ENCODE assay signal across 7 mouse cellular contexts in the genomic region with DNA sequence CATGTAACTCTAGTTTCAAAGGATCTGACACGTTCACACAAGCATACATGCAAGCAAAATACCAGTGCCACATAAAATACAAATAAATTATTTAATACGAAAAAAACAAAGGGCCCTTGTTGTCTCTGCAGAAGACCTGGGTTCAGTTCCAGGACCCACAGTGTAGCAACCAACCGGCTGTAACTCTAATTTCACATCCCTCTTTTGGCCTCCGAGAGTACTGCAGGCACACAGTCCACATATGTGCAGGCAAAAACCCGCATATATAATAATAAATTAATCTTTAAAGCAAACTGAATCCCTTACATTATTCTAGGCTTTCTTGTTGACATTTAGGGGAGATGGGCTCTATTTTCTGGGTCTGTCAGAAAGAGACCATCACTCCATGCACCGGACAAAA. TPM values are rescaled to one million over a fixed set of nuclear protein-coding genes. Genes with fewer than 3 reads are reported as not detected.
DNase-seq lines count a peak whose midpoint lies in the region; ATAC-seq and TF ChIP-seq lines count a peak whose summit lies in the region.

No protein-coding gene starts in this region.

- peak overlapping the region; percentile 46; the same call in 1 of the 2 replicates for H3K4me2 ChIP-seq in forebrain, postnatal 0 days (ENCODE audit: low read depth)
- peak overlapping the region; percentile 51; the same call in 1 of the 2 replicates for H3K4me2 ChIP-seq in midbrain, embryonic 13.5 days (replicated peaks)
- no peak overlapping the region; the same call in 1 of the 2 replicates for H3K4me2 ChIP-seq in kidney, embryonic 14.5 days (replicated peaks; ENCODE audit: low read depth, low read length)

- no peaks in the 10 kb centered on the region for H3K9me3 ChIP-seq in forebrain, postnatal 0 days (ENCODE audit: low read length)
- H3K9me3 ChIP-seq in midbrain, embryonic 13.5 days = no peaks in the 10 kb centered on the region
- H3K9me3 ChIP-seq in kidney, embryonic 14.5 days (ENCODE audit: control insufficient read depth, low read length) = no peaks in the 10 kb centered on the region

- no peaks in the 10 kb centered on the region for H3K27me3 ChIP-seq in forebrain, postnatal 0 days (ENCODE audit: insufficient read depth, low read length)
- no peaks in the 10 kb centered on the region for H3K27me3 ChIP-seq in midbrain, embryonic 13.5 days
- H3K27me3 ChIP-seq in kidney, embryonic 14.5 days (ENCODE audit: control insufficient read depth, insufficient read depth, low read length) = no peaks in the 10 kb centered on the region

- no peaks in the 10 kb centered on the region for H3K4me1 ChIP-seq in forebrain, postnatal 0 days (ENCODE audit: insufficient read depth)
- peaks cover 10% of the 10 kb centered on the region for H3K4me1 ChIP-seq in midbrain, embryonic 13.5 days (replicated peaks)
- H3K4me1 ChIP-seq in kidney, embryonic 14.5 days (ENCODE audit: control insufficient read depth, insufficient read depth, low read length) = no peaks in the 10 kb centered on the region

- 54% methylated on average over 6 of the region's 6 CpGs for WGBS in forebrain, postnatal 0 days
- 66% methylated on average over 6 of the region's 6 CpGs for WGBS in midbrain, embryonic 13.5 days
- 61% methylated on average over 6 of the region's 6 CpGs for WGBS in kidney, embryonic 14.5 days

- no peak overlapping the region for H3K4me3 ChIP-seq in left cerebral cortex, adult 2 months
- H3K4me3 ChIP-seq in forebrain, postnatal 0 days (ENCODE audit: low read depth, low read length) = no peak overlapping the region
- H3K4me3 ChIP-seq in midbrain, embryonic 13.5 days (replicated peaks) = no peak overlapping the region
- H3K4me3 ChIP-seq in kidney, embryonic 14.5 days (ENCODE audit: low read length) = no peak overlapping the region

- H3K36me3 ChIP-seq in forebrain, postnatal 0 days (ENCODE audit: insufficient read depth) = no peaks in the 10 kb centered on the region
- no peaks in the 10 kb centered on the region for H3K36me3 ChIP-seq in midbrain, embryonic 13.5 days
- H3K36me3 ChIP-seq in kidney, embryonic 14.5 days (ENCODE audit: control insufficient read depth, insufficient read depth, low read length) = no peaks in the 10 kb centered on the region

- ATAC-seq in forebrain, postnatal 0 days = peak; percentile 57; the same call in 1 of the 2 replicates
- ATAC-seq in midbrain, embryonic 13.5 days = no peak
- no peak for ATAC-seq in erythroblast, adult 5-6 weeks (replicated peaks; ENCODE audit: low FRiP score, poor library complexity, severe bottlenecking)
- no peak for ATAC-seq in kidney, embryonic 14.5 days (ENCODE audit: low FRiP score, low TSS enrichment)

- TF ChIP-seq POLR2A in brain, embryonic 14.5 days (IDR thresholded peaks at IDR 0.05; ENCODE audit: borderline replicate concordance, extremely low read depth, insufficient read depth, insufficient read length, poor library complexity, severe bottlenecking) = no peak

- intact Hi-C loops in left cerebral cortex, adult 2 months (cut with DNase I) = no loop called here
- intact Hi-C loops in left cerebral cortex, postnatal 36 days (cut with DNase I) = no loop called here

- H3K9ac ChIP-seq in forebrain, postnatal 0 days = no peak overlapping the region
- H3K9ac ChIP-seq in midbrain, embryonic 13.5 days (replicated peaks) = no peak overlapping the region
- H3K9ac ChIP-seq in kidney, embryonic 14.5 days (ENCODE audit: low read depth, low read length) = no peak overlapping the region

- DNase-seq in left cerebral cortex, adult 2 months (ENCODE audit: extremely low spot score in 1 of 2, low spot score in 2 of 2) = no peak
- no peak for DNase-seq in left cerebral cortex, postnatal 36 days (ENCODE audit: low spot score in 2 of 2)
- DNase-seq in brain, embryonic 14.5 days (ENCODE audit: low read depth) = peak; percentile 35
- no peak for DNase-seq in forebrain, postnatal 0 days

- peak; percentile 16 for TF ChIP-seq CTCF in left cerebral cortex, adult 2 months (IDR thresholded peaks at IDR 0.05)
- peak; percentile 33; the same call in 1 of the 2 replicates for TF ChIP-seq CTCF in brain, embryonic 14.5 days (IDR thresholded peaks at IDR 0.05; ENCODE audit: borderline replicate concordance, extremely low read depth, insufficient read depth, insufficient read length)
- TF ChIP-seq CTCF in forebrain, postnatal 0 days (IDR thresholded peaks at IDR 0.05; ENCODE audit: low read depth) = peak; percentile 40

- no peak overlapping the region for H3K27ac ChIP-seq in left cerebral cortex, adult 2 months
- no peak overlapping the region for H3K27ac ChIP-seq in forebrain, postnatal 0 days (ENCODE audit: low read depth, low read length)
- H3K27ac ChIP-seq in midbrain, embryonic 13.5 days = no peak overlapping the region
- H3K27ac ChIP-seq in kidney, embryonic 14.5 days (ENCODE audit: low read depth, low read length) = no peak overlapping the region

RNA-seq across cellular contexts. Expression of a gene that starts 15.9 kb away (rescaled TPM):
- 10 to 100 TPM; 17.5 to 17.9 TPM for total RNA-seq in left cerebral cortex, adult 2 months (2021)
- 10 to 100 TPM in 1 of 2 experiments, 1 to 10 TPM in 1; 5.6 to 27.6 TPM for total RNA-seq in left cerebral cortex, postnatal 36 days (2021)
- 7.3 and 11.0 TPM in 2 replicates for polyA plus RNA-seq in brain, embryonic 14.5 days (2012; rRNA removed)
- 4.8 and 8.5 TPM in 2 replicates for total RNA-seq in forebrain, postnatal 0 days (2014; rRNA removed)
- polyA plus RNA-seq in forebrain, postnatal 0 days (2015; fragmentation: Nextera tagmentation; extraction: Ambion mirVana) = 19.3 and 22.7 TPM in 2 replicates
- 20.0 and 26.3 TPM in 2 replicates for polyA plus RNA-seq in midbrain, embryonic 13.5 days (2015; fragmentation: Nextera tagmentation; extraction: Ambion mirVana)
- 17.8 and 22.9 TPM in 2 replicates for total RNA-seq in erythroblast, adult 5-6 weeks (2015; ENCODE audit: low replicate concordance)
- total RNA-seq in erythroblast, adult 5-6 weeks (2017; ENCODE audit: low replicate concordance) = 9.2 and 14.8 TPM in 2 replicates
- 81.9 and 88.9 TPM in 2 replicates for polyA plus RNA-seq in kidney, embryonic 14.5 days (2014; fragmentation: Nextera tagmentation; extraction: Ambion mirVana)

RNA-seq across cellular contexts. Expression of a gene that starts 39.3 kb away (rescaled TPM):
- 100 to 1,000 TPM; 108 to 115 TPM for total RNA-seq in left cerebral cortex, adult 2 months (2021)
- total RNA-seq in left cerebral cortex, postnatal 36 days (2021) = 100 to 1,000 TPM in 1 of 2 experiments, 10 to 100 TPM in 1; 84.5 to 124 TPM
- polyA plus RNA-seq in brain, embryonic 14.5 days (2012; rRNA removed) = 113 and 120 TPM in 2 replicates
- total RNA-seq in forebrain, postnatal 0 days (2014; rRNA removed) = 89.5 and 94.8 TPM in 2 replicates
- 59.8 and 67.5 TPM in 2 replicates for polyA plus RNA-seq in forebrain, postnatal 0 days (2015; fragmentation: Nextera tagmentation; extraction: Ambion mirVana)
- 50.1 and 55.7 TPM in 2 replicates for polyA plus RNA-seq in midbrain, embryonic 13.5 days (2015; fragmentation: Nextera tagmentation; extraction: Ambion mirVana)
- 9.8 and 16.9 TPM in 2 replicates for total RNA-seq in erythroblast, adult 5-6 weeks (2015; ENCODE audit: low replicate concordance)
- 18.3 and 21.5 TPM in 2 replicates for total RNA-seq in erythroblast, adult 5-6 weeks (2017; ENCODE audit: low replicate concordance)
- polyA plus RNA-seq in kidney, embryonic 14.5 days (2014; fragmentation: Nextera tagmentation; extraction: Ambion mirVana) = 65.4 and 82.3 TPM in 2 replicates

RNA-seq across cellular contexts. Expression of a gene that starts 40.9 kb away (rescaled TPM):
- 10 to 100 TPM; 95.5 to 96.8 TPM for total RNA-seq in left cerebral cortex, adult 2 months (2021)
- 10 to 100 TPM; 94.2 to 99.7 TPM for total RNA-seq in left cerebral cortex, postnatal 36 days (2021)
- 81.8 and 87.0 TPM in 2 replicates for polyA plus RNA-seq in brain, embryonic 14.5 days (2012; rRNA removed)
- 65.9 and 78.2 TPM in 2 replicates for total RNA-seq in forebrain, postnatal 0 days (2014; rRNA removed)
- 14.6 and 14.7 TPM in 2 replicates for polyA plus RNA-seq in forebrain, postnatal 0 days (2015; fragmentation: Nextera tagmentation; extraction: Ambion mirVana)
- 16.8 and 17.3 TPM in 2 replicates for polyA plus RNA-seq in midbrain, embryonic 13.5 days (2015; fragmentation: Nextera tagmentation; extraction: Ambion mirVana)
- total RNA-seq in erythroblast, adult 5-6 weeks (2015; ENCODE audit: low replicate concordance) = 12.7 and 19.9 TPM in 2 replicates
- 8.2 and 13.1 TPM in 2 replicates for total RNA-seq in erythroblast, adult 5-6 weeks (2017; ENCODE audit: low replicate concordance)
- polyA plus RNA-seq in kidney, embryonic 14.5 days (2014; fragmentation: Nextera tagmentation; extraction: Ambion mirVana) = 28.1 and 33.1 TPM in 2 replicates

RNA-seq across cellular contexts. Expression of a gene that starts 54.5 kb away (rescaled TPM):
- total RNA-seq in left cerebral cortex, adult 2 months (2021) = 1 to 10 TPM; 1.6 to 2.6 TPM
- 1 to 10 TPM; 2.4 to 3.4 TPM for total RNA-seq in left cerebral cortex, postnatal 36 days (2021)
- polyA plus RNA-seq in brain, embryonic 14.5 days (2012; rRNA removed) = 3.4 and 4.7 TPM in 2 replicates
- 2.2 and 2.7 TPM in 2 replicates for total RNA-seq in forebrain, postnatal 0 days (2014; rRNA removed)
- 2.4 and 2.5 TPM in 2 replicates for polyA plus RNA-seq in forebrain, postnatal 0 days (2015; fragmentation: Nextera tagmentation; extraction: Ambion mirVana)
- polyA plus RNA-seq in midbrain, embryonic 13.5 days (2015; fragmentation: Nextera tagmentation; extraction: Ambion mirVana) = 2.1 and 2.4 TPM in 2 replicates
- 37.4 and 40.3 TPM in 2 replicates for total RNA-seq in erythroblast, adult 5-6 weeks (2015; ENCODE audit: low replicate concordance)
- total RNA-seq in erythroblast, adult 5-6 weeks (2017; ENCODE audit: low replicate concordance) = 43.1 and 44.2 TPM in 2 replicates
- polyA plus RNA-seq in kidney, embryonic 14.5 days (2014; fragmentation: Nextera tagmentation; extraction: Ambion mirVana) = 6.3 and 8.9 TPM in 2 replicates
